Comparison of ENCODE assay signal across 34 mouse cellular contexts in genomic region chr10:116904503-116904908, GRCm38 (mm10). TPM values are rescaled to one million over a fixed set of nuclear protein-coding genes. Genes with fewer than 3 reads are reported as not detected.
A peak's percentile ranks its signal among the peaks of the same experiment; 100 is the strongest.
DNase-seq lines count a peak whose midpoint lies in the region; ATAC-seq and TF ChIP-seq lines count a peak whose summit lies in the region.
"Had no signal": no experiment of that assay in that cellular context is flagged by ENCODE, and none has a peak within 500 bp of the region (broad histone marks: within the 10 kb centered on the region; RNA-seq: fewer than 3 reads in every experiment).

No protein-coding gene starts in this region.

- H3K27me3 ChIP-seq in liver, postnatal 0 days (ENCODE audit: insufficient read depth, low read length) = no peaks in the 10 kb centered on the region
- H3K27me3 ChIP-seq in liver, embryonic 11.5 days (replicated peaks; ENCODE audit: control insufficient read depth, insufficient read depth, low read length) = no peaks in the 10 kb centered on the region
- H3K27me3 ChIP-seq in limb, embryonic 13.5 days = no peaks in the 10 kb centered on the region
- H3K27me3 ChIP-seq: forebrain, embryonic 15.5 days; heart, embryonic 12.5 days; hindbrain, embryonic 15.5 days; liver, embryonic 13.5 days; neural tube, embryonic 15.5 days had no signal

- intact Hi-C loops in heart, postnatal 10 days (cut with DNase I) = no loop called here

- peak; percentile 87 for DNase-seq in heart, adult 11 months
- no peak for DNase-seq in heart, postnatal 10 days
- DNase-seq in liver, postnatal 0 days = peak; percentile 26
- no peak for DNase-seq in liver, embryonic 11.5 days (ENCODE audit: low spot score)
- no peak for DNase-seq in embryo, embryonic 11 days
- DNase-seq: adrenal gland, postnatal 10 days; cerebellum, adult 11-12 months; cerebellum, adult 9-11 months; gastrocnemius, adult 2 months; gastrocnemius, postnatal 36 days; heart, adult 2 months; kidney, adult 9 months; kidney, postnatal 14 days; liver, embryonic 13.5 days; lung, adult 2 months; lung, postnatal 10 days; midbrain, embryonic 14.5 days; right cerebral cortex, adult 18-20 months; right cerebral cortex, postnatal 4 days; thymus, adult 2 months; thymus, postnatal 36 days had no signal

- no peaks in the 10 kb centered on the region for H3K4me1 ChIP-seq in liver, postnatal 0 days (ENCODE audit: insufficient read depth)
- H3K4me1 ChIP-seq in liver, embryonic 11.5 days (replicated peaks; ENCODE audit: control insufficient read depth, insufficient read depth, low read length) = peaks cover 9% of the 10 kb centered on the region; the same call in 1 of the 2 replicates
- H3K4me1 ChIP-seq in limb, embryonic 13.5 days = no peaks in the 10 kb centered on the region
- H3K4me1 ChIP-seq: forebrain, embryonic 10.5 days; forebrain, embryonic 15.5 days; hindbrain, embryonic 15.5 days; neural tube, embryonic 15.5 days had no signal

- TF ChIP-seq EP300 in liver, postnatal 0 days (IDR thresholded peaks at IDR 0.05; ENCODE audit: low read depth) = no peak

- H3K27ac ChIP-seq in liver, postnatal 0 days (ENCODE audit: low read depth) = no peak overlapping the region
- no peak overlapping the region for H3K27ac ChIP-seq in liver, embryonic 11.5 days (ENCODE audit: low read depth, low read length)
- H3K27ac ChIP-seq in limb, embryonic 13.5 days = no peak overlapping the region
- H3K27ac ChIP-seq: forebrain, embryonic 10.5 days; forebrain, embryonic 15.5 days; gastrocnemius, adult 2 months; heart, adult 2 months; hindbrain, embryonic 15.5 days; layer of hippocampus, adult 2 months; left cerebral cortex, adult 2 months; liver, embryonic 13.5 days; neural tube, embryonic 15.5 days had no signal

- peak; percentile 62 for ATAC-seq in liver, postnatal 0 days
- no peak for ATAC-seq in liver, embryonic 11.5 days (replicated peaks; ENCODE audit: low FRiP score)
- ATAC-seq in limb, embryonic 13.5 days (ENCODE audit: low FRiP score, low read depth) = peak; percentile 69
- ATAC-seq in activated CD4-positive, CD25-positive, alpha-beta regulatory T cell, adult 4 months = no peak
- ATAC-seq: forebrain, embryonic 15.5 days; inflammation-experienced regulatory T-cells, adult 6 months had no signal

- H3K9ac ChIP-seq in liver, postnatal 0 days (replicated peaks) = no peak overlapping the region
- no peak overlapping the region for H3K9ac ChIP-seq in liver, embryonic 11.5 days (ENCODE audit: low read depth, low read length)
- H3K9ac ChIP-seq in limb, embryonic 13.5 days = no peak overlapping the region
- H3K9ac ChIP-seq: forebrain, embryonic 15.5 days; heart, embryonic 12.5 days; hindbrain, embryonic 15.5 days; liver, embryonic 13.5 days; neural tube, embryonic 15.5 days had no signal

- TF ChIP-seq CTCF in liver, postnatal 0 days (IDR thresholded peaks at IDR 0.05; ENCODE audit: low read depth) = no peak

- H3K36me3 ChIP-seq in liver, postnatal 0 days (replicated peaks; ENCODE audit: insufficient read depth, low read length) = peaks cover 17% of the 10 kb centered on the region
- peaks cover 7% of the 10 kb centered on the region; the same call in 1 of the 2 replicates for H3K36me3 ChIP-seq in liver, embryonic 11.5 days (ENCODE audit: control insufficient read depth, insufficient read depth, low read length)
- H3K36me3 ChIP-seq in limb, embryonic 13.5 days = peaks cover 48% of the 10 kb centered on the region

- no peak overlapping the region for H3K4me2 ChIP-seq in liver, postnatal 0 days (ENCODE audit: low read depth, low read length)
- H3K4me2 ChIP-seq in liver, embryonic 11.5 days = no peak overlapping the region
- H3K4me2 ChIP-seq in limb, embryonic 13.5 days (replicated peaks) = no peak overlapping the region
- H3K4me2 ChIP-seq: forebrain, embryonic 15.5 days; heart, embryonic 12.5 days; hindbrain, embryonic 15.5 days; liver, embryonic 13.5 days; neural tube, embryonic 15.5 days had no signal

- H3K4me3 ChIP-seq in liver, postnatal 0 days (ENCODE audit: low read depth, low read length) = no peak overlapping the region
- H3K4me3 ChIP-seq in liver, embryonic 11.5 days (ENCODE audit: low read depth, low read length) = no peak overlapping the region
- H3K4me3 ChIP-seq in limb, embryonic 13.5 days = no peak overlapping the region
- H3K4me3 ChIP-seq: forebrain, embryonic 10.5 days; forebrain, embryonic 15.5 days; gastrocnemius, adult 2 months; heart, adult 2 months; heart, embryonic 12.5 days; hindbrain, embryonic 15.5 days; layer of hippocampus, adult 2 months; left cerebral cortex, adult 2 months; liver, embryonic 13.5 days; neural tube, embryonic 15.5 days had no signal

- 65% methylated on average over 10 of the region's 10 CpGs for WGBS in liver, postnatal 0 days (ENCODE audit: insufficient replicate concordance)
- 83% methylated on average over 10 of the region's 10 CpGs for WGBS in liver, embryonic 11.5 days
- WGBS in limb, embryonic 13.5 days = 87% methylated on average over 10 of the region's 10 CpGs

- no peaks in the 10 kb centered on the region for H3K9me3 ChIP-seq in liver, postnatal 0 days (ENCODE audit: low read length)
- H3K9me3 ChIP-seq in liver, embryonic 11.5 days (ENCODE audit: control insufficient read depth, low read length) = no peaks in the 10 kb centered on the region
- no peaks in the 10 kb centered on the region for H3K9me3 ChIP-seq in limb, embryonic 13.5 days
- H3K9me3 ChIP-seq: forebrain, embryonic 10.5 days; forebrain, embryonic 15.5 days; G1E; heart, embryonic 12.5 days; hindbrain, embryonic 15.5 days; liver, embryonic 13.5 days; neural tube, embryonic 15.5 days had no signal

RNA-seq across cellular contexts. Expression of gene Myrfl, which starts 7.8 kb away (rescaled TPM):
- total RNA-seq in heart, postnatal 10 days (2021) = under 1 TPM; 0.43 to 0.67 TPM
- not detected in 2 replicates for polyA plus RNA-seq in liver, postnatal 0 days (2015; fragmentation: Nextera tagmentation; extraction: Ambion mirVana)
- 0.08 and 0.16 TPM in 2 replicates for polyA plus RNA-seq in liver, embryonic 11.5 days (2014; fragmentation: Nextera tagmentation; extraction: Ambion mirVana)
- polyA plus RNA-seq in limb, embryonic 13.5 days (2015; fragmentation: Nextera tagmentation; extraction: Ambion mirVana) = 0.09 and 0.20 TPM in 2 replicates
- not detected for polyA plus RNA-seq in activated CD4-positive, CD25-positive, alpha-beta regulatory T cell, adult 4 months (2017; shearing (Covaris generic))
- total RNA-seq: hematopoietic stem cell, adult 5-6 weeks; monocyte, adult 5-6 weeks had no signal
- polyA plus RNA-seq: forebrain, embryonic 10.5 days; G1E; inflammation-experienced regulatory T-cells, adult 6 months; liver, embryonic 13.5 days; lung, adult 2 months; neural tube, embryonic 15.5 days had no signal

RNA-seq across cellular contexts. Expression of gene Rab3ip, which starts 46.1 kb away (rescaled TPM):
- 10 to 100 TPM; 76.8 to 81.6 TPM for total RNA-seq in heart, postnatal 10 days (2021)
- polyA plus RNA-seq in liver, postnatal 0 days (2015; fragmentation: Nextera tagmentation; extraction: Ambion mirVana) = 15.5 and 17.5 TPM in 2 replicates
- polyA plus RNA-seq in liver, embryonic 11.5 days (2014; fragmentation: Nextera tagmentation; extraction: Ambion mirVana) = 16.2 and 17.1 TPM in 2 replicates
- polyA plus RNA-seq in limb, embryonic 13.5 days (2015; fragmentation: Nextera tagmentation; extraction: Ambion mirVana) = 38.6 and 40.4 TPM in 2 replicates
- polyA plus RNA-seq in activated CD4-positive, CD25-positive, alpha-beta regulatory T cell, adult 4 months (2017; shearing (Covaris generic)) = 10 to 100 TPM; 12.1 to 15.4 TPM

Comparison
In these comparisons a context has a peak if more than half of its experiments do, and no peak if none do; other contexts are left out.
1. DNase-seq: peak in heart, adult 11 months (single experiment) and liver, postnatal 0 days (single experiment); none in heart, postnatal 10 days (0 of 2), liver, embryonic 11.5 days (single experiment) and embryo, embryonic 11 days (single experiment).
2. ATAC-seq: peak in liver, postnatal 0 days (single experiment) and limb, embryonic 13.5 days (single experiment); none in liver, embryonic 11.5 days (single experiment) and activated CD4-positive, CD25-positive, alpha-beta regulatory T cell, adult 4 months (single experiment).